Mouse (Mus musculus): ENCODE measurements around the gene Sult2b1.
A peak's percentile ranks its signal among the peaks of the same experiment; 100 is the strongest.

The Sult2b1 gene

GRCm38 (mm10) chr7:45800546-45801204, 16.2 kb upstream of the Sult2b1 start:
- peak; percentile 64 for DNase-seq

- no peak for DNase-seq
These were observed 15.5 kb upstream of the Sult2b1 start for GRCm38 (mm10) chr7:45800001-45800400.

GRCm38 (mm10) chr7:45798931-45799330, 14.5 kb upstream of the Sult2b1 start:
- DNase-seq, result no peak

- DNase-seq, result peak; percentile 52
These were observed 14.0 kb upstream of the Sult2b1 start for GRCm38 (mm10) chr7:45798511-45798836.

GRCm38 (mm10) chr7:45797661-45798510, 13.4 kb upstream of the Sult2b1 start:
- no peak for DNase-seq

- no peak for DNase-seq
These were observed 12.5 kb upstream of the Sult2b1 start for GRCm38 (mm10) chr7:45796950-45797349.

- DNase-seq, result no peak
These were observed 10.5 kb upstream of the Sult2b1 start for GRCm38 (mm10) chr7:45794971-45795370.

- DNase-seq, result no peak
These were observed 9.6 kb upstream of the Sult2b1 start for GRCm38 (mm10) chr7:45793969-45794585.

- no peak for DNase-seq
These were observed 8.8 kb upstream of the Sult2b1 start for GRCm38 (mm10) chr7:45793240-45793639.

- DNase-seq, result no peak
These were observed 7.5 kb upstream of the Sult2b1 start for GRCm38 (mm10) chr7:45791756-45792490.

- peak; percentile 59 for DNase-seq
These were observed 6.3 kb upstream of the Sult2b1 start for GRCm38 (mm10) chr7:45790721-45791120.

GRCm38 (mm10) chr7:45787642-45788041, 3.2 kb upstream of the Sult2b1 start:
- DNase-seq, result no peak

- DNase-seq, result no peak
These were observed 2.4 kb upstream of the Sult2b1 start for GRCm38 (mm10) chr7:45786661-45787413.

GRCm38 (mm10) chr7:45786136-45786578, 1.7 kb upstream of the Sult2b1 start:
- DNase-seq, result no peak

GRCm38 (mm10) chr7:45785388-45786135, 1.1 kb upstream of the Sult2b1 start:
- DNase-seq, result no peak

- DNase-seq, result peak; percentile 78
These were observed 868 bp downstream of the Sult2b1 start, which contains the start of gene Lmtk3 for GRCm38 (mm10) chr7:45783511-45784091. Lmtk3 (plus strand) TSS chr7:45783738.

GRCm38 (mm10) chr7:45782271-45782670, 2.2 kb downstream of the Sult2b1 start:
- DNase-seq, result no peak

- DNase-seq, result no peak
These were observed 5.3 kb downstream of the Sult2b1 start for GRCm38 (mm10) chr7:45779081-45779641.

GRCm38 (mm10) chr7:45775237-45775636, 9.2 kb downstream of the Sult2b1 start:
- DNase-seq, result no peak

GRCm38 (mm10) chr7:45771101-45771500, 13.4 kb downstream of the Sult2b1 start:
- DNase-seq, result no peak
